Mouse (Mus musculus) cerebellum, postnatal 4 days (tissue): ENCODE results near the gene Nxph3.

Source experiments
- DNase-seq, 2 experiments: peaks; one replicate each; pipeline ENCODE4 v3.0.0; 2022; ENCODE audit warnings: low spot score in 2 of 2, mixed read lengths in 1 of 2

Nxph3 gene

DNA sequence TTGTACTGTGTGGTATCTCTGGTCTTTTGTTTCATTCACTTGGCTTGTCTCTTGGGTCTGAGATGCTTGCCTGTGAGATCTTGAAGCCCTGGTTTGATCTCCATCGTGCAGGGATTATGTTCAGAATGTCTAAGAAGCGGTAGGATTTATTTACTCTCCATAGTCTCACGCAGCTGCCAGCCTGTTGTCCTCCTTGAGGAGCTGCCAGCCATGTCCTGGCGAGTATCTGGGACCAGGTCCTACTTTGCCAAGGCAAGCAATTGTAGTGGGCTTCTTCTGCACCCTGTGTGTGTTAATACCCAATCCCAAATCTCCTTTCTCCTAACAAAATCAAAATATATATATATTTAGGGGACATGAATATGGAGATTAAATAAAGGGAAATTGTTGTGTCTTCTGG lies 21.4 kb downstream of the Nxph3 start:
- no peak for DNase-seq

DNA sequence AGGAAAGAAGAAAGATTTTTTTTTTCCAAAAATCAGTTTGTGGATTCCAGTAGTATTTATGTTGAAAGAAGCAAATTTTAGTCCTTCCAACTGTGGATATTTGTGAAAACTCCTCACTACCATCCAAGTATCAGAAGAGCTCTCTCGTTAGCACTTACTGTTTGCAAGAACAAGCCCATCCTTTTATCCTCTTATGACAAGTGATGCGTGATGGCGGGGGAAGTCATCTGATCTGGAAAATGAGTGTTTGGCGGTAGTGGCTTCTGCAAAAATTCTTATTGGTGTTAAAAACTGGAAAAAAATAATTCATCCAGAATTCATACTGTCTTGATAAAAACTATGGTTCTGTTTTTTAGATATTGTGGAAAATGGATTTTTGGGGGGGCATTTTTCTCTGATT lies 22.1 kb downstream of the Nxph3 start:
- no peak for DNase-seq

DNA sequence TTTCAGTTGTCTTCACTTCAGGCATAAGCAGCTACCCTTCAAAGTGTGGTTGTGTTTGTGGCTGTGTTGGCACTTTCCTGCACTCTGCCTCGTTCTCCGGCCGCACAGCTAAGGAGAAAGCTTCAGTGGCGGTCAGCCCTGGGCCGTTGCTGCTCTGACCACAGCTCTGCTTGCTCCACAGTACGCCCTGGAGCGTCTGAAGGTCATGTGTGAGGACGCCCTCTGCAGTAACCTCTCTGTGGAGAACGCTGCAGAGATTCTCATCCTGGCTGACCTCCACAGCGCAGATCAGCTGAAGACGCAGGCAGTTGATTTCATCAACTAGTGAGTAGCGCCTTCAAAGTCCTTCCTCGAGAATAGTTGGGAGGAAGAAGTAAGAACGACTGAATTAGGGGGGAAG lies 24.3 kb downstream of the Nxph3 start:
- no peak for DNase-seq

DNA sequence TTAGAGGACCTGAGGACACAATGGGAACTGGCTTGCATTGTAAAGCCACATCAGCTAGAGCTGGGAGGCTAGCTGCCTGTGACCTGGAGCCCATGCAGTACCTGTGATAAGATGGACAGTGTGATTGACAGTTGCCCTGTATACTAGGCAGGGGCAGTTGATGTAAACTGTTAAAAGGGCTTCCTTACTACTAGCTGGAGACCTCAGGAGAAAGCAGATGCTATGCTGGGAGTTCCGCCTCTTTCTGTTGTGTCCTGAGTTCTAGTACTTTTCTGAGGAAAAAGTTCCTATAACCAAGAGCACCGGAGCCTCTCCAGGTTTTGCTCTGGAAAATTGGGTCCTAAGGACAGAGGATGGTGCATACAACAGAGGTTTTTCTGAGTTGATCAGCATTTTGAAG lies 27.1 kb downstream of the Nxph3 start:
- no peak for DNase-seq

DNA sequence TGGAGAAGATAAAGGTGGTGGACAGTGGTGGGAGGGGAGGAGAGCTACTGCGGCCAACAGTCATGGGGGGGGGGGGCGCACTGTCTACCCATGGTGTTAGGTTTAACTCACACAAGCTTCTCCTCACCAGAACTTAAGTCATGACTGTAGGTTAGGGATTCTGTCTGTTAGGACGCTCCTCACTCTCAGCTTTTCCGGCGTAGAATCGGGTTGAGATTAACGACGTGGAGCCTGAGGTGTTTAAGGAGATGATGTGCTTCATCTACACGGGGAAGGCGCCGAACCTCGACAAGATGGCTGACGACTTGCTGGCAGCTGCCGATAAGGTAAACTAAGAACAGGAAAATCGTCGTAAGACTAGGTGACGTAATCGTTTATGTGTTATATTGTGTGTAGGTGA lies 28.7 kb downstream of the Nxph3 start:
- no peak for DNase-seq

DNA sequence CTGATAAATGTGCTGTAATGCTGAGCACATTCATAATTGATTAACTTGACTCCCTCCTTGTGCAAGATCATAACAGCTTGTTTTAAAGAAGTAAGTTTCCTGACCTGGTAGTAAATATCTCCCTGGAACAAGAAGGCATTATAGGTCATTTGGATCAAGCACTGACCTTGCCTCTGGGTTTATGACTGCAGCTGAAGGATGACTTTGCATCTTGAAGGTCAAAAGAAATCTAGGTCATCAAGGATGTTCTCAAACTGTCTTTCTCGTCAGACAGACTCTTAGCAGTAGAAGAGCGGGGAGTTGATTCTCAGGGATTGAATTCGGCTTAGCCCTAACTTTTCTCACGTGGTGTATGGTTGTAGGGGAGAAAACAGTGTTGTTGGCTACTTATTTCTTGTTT lies 33.7 kb downstream of the Nxph3 start:
- DNase-seq: no peak

DNA sequence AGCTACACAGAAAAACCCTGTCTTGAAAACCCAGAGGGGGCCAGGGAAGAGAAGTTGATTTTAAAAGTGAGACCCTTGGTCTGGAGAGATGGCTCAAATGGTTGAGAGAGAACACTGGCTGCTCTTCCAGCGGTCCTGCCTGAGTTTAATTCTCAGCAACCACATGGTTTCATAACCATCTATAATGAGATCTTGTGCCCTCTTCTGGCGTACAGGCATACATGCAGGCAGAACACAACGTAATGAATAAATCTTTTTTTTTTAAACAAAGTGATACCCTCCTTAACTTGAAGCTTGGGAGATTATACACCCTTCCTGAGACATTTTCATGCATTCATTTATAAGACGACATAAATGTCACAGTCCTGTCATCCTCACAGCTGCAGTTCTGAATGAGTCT lies 34.9 kb downstream of the Nxph3 start:
- no peak for DNase-seq

DNA sequence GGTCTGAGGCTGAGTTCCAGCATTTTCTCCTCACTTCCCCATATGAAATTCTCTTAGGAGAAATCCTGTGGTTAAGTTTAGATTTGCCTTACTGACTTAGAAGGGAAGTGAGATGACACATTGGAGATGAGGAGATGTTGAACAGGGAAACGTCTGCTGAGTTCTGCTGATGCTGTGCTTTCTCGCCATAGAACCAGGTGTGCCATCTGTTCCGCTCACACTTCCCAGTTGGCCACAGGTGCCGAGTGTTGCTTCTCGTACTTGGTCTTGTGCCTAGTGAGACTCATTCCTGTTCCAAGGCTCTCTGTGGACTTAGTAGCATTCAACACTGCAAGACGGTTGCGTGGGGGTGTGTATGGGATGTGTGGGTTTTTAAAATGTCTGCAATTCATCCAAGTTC lies 38.0 kb downstream of the Nxph3 start:
- no peak for DNase-seq

DNA sequence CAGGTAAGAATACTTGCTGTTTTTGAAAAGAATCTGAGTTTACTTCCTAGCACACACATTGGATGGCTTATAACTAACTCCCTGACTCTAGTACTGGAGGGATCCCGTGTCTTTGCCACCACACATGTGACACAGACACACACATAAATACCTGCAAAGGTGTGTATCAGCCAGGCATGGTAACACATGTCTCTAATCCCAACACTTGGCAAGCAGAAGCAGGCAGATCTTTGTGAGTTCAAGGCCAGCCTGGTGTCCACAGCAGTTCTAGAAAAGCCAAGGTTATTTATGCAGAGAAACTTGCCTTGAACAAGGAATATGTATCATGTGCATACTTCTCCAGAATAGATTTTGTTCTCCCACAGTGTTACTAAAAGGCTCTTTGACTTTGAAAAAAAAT lies 40.9 kb downstream of the Nxph3 start:
- DNase-seq: no peak

DNA sequence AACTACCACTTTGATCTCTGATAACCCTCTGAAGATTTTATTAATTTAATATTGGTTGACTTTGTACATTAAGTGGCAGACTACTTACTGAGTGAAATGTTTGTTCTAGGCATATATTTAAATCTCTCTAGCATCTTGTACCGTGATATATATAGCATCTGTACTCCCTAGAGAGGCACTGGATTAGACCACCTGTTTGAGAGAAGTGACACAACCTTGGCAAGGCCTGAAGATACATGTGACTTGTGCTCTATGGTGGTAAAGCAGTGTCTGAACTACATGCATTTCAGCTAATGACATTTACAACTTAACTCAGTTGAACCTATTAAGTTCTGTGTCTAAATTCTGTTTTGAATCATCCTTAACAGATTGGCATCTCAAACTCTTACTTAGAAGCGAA lies 41.4 kb downstream of the Nxph3 start:
- no peak for DNase-seq

DNA sequence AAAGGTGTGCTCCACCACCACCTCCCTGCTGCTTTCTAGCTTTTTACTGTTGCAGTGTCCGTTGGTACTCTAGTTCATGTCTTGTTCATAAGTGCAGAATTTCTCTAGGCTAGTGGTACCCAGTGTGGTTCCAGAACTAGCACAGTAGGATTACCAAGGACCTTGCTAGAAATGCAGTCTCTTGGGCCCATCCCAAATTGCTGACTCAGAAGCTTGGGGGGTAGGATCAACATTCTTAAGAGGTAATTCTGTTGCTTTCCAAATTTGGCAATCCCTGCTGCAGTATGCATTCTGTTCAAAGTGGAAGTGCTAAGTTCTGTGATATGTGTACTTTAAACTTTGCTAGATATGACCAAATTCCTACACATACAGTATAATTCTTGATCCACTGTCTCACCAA lies 46.6 kb downstream of the Nxph3 start:
- no peak for DNase-seq

DNA sequence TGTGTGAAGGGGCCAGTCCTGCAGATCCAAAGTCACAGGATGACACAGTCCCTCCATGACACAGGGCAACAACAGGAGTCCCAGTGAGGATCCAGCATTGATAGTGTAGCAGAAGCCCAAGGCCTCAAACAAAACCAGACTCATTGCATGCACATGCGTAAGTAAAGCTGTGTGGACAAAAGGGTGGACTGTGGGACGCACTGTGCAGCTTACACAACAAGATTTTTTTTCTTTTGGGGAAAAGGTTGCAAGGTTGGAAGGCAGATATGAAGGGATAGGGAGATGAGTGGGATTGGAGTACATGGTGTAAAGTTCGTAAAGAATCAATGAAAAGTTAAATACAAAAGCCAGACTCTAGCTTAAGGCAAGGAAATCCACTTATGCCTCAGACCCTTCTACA lies 52.2 kb downstream of the Nxph3 start:
- DNase-seq: no peak

DNA sequence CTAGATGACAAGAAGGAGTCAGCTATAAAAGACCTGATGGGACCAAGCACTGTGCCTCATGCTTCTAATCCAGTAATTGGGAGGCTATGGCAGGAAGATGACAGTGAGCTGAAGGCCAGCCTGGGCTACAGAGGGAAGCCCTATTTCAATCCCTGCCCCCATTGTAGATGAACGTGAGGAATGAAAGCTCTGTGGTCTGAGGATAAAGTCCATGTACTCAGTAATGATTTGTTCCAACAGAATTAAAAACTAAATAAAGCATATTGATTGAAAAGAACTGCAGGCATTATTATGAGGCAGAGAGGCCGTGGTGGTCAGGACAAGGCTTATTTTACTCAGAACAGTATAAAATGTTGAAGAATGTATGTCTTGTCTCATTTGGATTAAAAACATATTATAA lies 53.5 kb downstream of the Nxph3 start:
- DNase-seq: no peak
